Mouse (Mus musculus) megakaryocyte, embryonic 14.5 days (primary cell): Measurements from ENCODE around the gene 2610528J11Rik.

ENCODE experiments used
- FLI1 ChIP-seq: IDR thresholded peaks from 2 replicates; pipeline ENCODE4 v1.6.1; 2012; ENCODE audit warnings: low read length, inconsistent platforms, mixed read lengths
- GATA1 ChIP-seq: IDR thresholded peaks from 3 replicates; pipeline ENCODE4 v1.6.1; 2012; ENCODE audit warnings: mixed read lengths, low read length, inconsistent platforms, borderline replicate concordance

DNA sequence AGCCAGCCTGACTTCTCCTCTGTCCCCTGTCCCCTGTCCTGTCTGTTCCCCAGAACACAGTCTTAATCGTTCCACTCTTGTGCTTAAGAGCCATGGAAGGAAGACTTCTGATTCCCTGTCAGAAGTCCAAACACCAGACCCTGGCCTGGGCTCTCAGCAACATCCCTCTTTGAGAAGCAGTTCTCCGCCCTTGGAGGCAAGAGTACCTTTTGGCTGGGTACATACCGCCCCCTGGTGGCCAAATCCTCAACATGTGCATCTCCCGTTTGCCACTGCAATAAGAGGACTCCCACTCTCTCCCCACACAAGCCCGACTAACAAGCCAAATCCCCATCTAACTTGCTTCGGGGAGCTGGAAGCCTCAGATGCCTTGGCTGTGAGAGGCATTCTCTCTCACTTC is 49.3 kb downstream of the 2610528J11Rik start:
- no peak for TF ChIP-seq GATA1
- no peak for TF ChIP-seq FLI1
